ENCODE assay signal across 9 mouse cellular contexts in the genomic region with DNA sequence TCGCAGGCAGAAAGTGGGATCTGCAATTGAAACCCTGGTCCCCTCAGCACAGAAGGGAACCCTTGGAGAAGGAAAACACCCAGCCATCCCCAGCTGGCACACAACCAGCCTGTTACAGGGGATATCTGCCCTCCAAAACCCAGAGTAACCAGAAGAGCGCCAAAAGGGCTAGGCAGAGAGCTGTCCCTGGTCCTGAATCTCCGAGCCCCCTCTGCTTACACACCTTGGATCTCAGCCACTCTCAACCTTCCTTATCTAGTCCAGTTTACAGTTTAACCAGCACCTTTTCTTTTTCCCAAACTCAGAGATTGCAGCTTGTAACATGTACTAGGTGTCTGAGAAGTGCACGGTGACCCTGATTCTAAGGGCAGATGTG.
DNase-seq lines count a peak whose midpoint lies in the region; ATAC-seq and TF ChIP-seq lines count a peak whose summit lies in the region.
"Had no signal": no experiment of that assay in that cellular context is flagged by ENCODE, and none has a peak within 500 bp of the region (broad histone marks: within the 10 kb centered on the region; RNA-seq: fewer than 3 reads in every experiment).

No protein-coding gene starts in this region.

- H3K4me2 ChIP-seq in kidney, embryonic 16.5 days (replicated peaks; ENCODE audit: low read depth, low read length) = no peak overlapping the region
- no peak overlapping the region for H3K4me2 ChIP-seq in myocyte (ENCODE audit: low read depth)
- H3K4me2 ChIP-seq: stomach, embryonic 15.5 days had no signal

- no peak for ATAC-seq in kidney, embryonic 16.5 days (ENCODE audit: low FRiP score, low TSS enrichment)

- H3K4me1 ChIP-seq in kidney, embryonic 16.5 days (ENCODE audit: insufficient read depth, low read length) = peaks cover 7% of the 10 kb centered on the region; the same call in 1 of the 2 replicates
- no peaks in the 10 kb centered on the region for H3K4me1 ChIP-seq in MEL (ENCODE audit: control insufficient read depth in 1 of 2, insufficient read depth in 2 of 2, low read length in 2 of 2)
- H3K4me1 ChIP-seq in kidney, adult 2 months (ENCODE audit: control insufficient read depth, insufficient read depth, low read length) = no peaks in the 10 kb centered on the region

- no peak for TF ChIP-seq CTCF in MEL (IDR thresholded peaks at IDR 0.05 in 2 of 3, conservative IDR thresholded peaks at IDR 0.05 in 1 of 3; ENCODE audit: control insufficient read depth in 1 of 3, insufficient read depth in 1 of 3, low read depth in 2 of 3, low read length in 3 of 3, poor library complexity in 1 of 3, severe bottlenecking in 1 of 3)
- no peak for TF ChIP-seq CTCF in kidney, adult 2 months (conservative IDR thresholded peaks at IDR 0.05; ENCODE audit: insufficient read depth, insufficient read length, low read depth, low read length)

- H3K79me2 ChIP-seq in MEL (ENCODE audit: control insufficient read depth, insufficient read depth, low read length, poor library complexity) (no peaks in the 10 kb centered on the region), myocyte (ENCODE audit: control insufficient read depth, insufficient read depth) (no peaks in the 10 kb centered on the region)

- 18% methylated on average over 4 of the region's 4 CpGs for WGBS in kidney, embryonic 16.5 days
- WGBS in kidney, adult 2 months = 13% methylated on average over 4 of the region's 4 CpGs

- TF ChIP-seq POLR2A in MEL (IDR thresholded peaks at IDR 0.05; ENCODE audit: control insufficient read depth in 1 of 2, insufficient read depth in 1 of 2, low read depth in 1 of 2, low read length in 2 of 2, poor library complexity in 1 of 2) (no peak), myocyte (IDR thresholded peaks at IDR 0.05; ENCODE audit: insufficient read length, low read depth) (no peak)
- no peak for TF ChIP-seq POLR2A in kidney, adult 2 months (IDR thresholded peaks at IDR 0.05; ENCODE audit: low read depth, low read length)

- H3K9ac ChIP-seq in kidney, embryonic 16.5 days (replicated peaks; ENCODE audit: low read length) = no peak overlapping the region
- no peak overlapping the region for H3K9ac ChIP-seq in MEL (ENCODE audit: control insufficient read depth, low read depth, low read length, poor library complexity, severe bottlenecking)
- H3K9ac ChIP-seq: stomach, embryonic 15.5 days had no signal

- peak in 1 of 2 experiments; percentile 25; a peak in 1 of 4 replicates for TF ChIP-seq EP300 in MEL (IDR thresholded peaks at IDR 0.05; ENCODE audit: low read depth in 1 of 2, low read length in 2 of 2)

- no peaks in the 10 kb centered on the region for H3K36me3 ChIP-seq in kidney, embryonic 16.5 days (ENCODE audit: insufficient read depth, low read length)
- H3K36me3 ChIP-seq in MEL (ENCODE audit: control insufficient read depth in 1 of 2, insufficient read depth in 2 of 2, low read length in 2 of 2) = no peaks in the 10 kb centered on the region
- no peaks in the 10 kb centered on the region for H3K36me3 ChIP-seq in myocyte (ENCODE audit: control insufficient read depth, insufficient read depth)
- no peaks in the 10 kb centered on the region for H3K36me3 ChIP-seq in kidney, adult 2 months (ENCODE audit: control insufficient read depth, insufficient read depth, low read length)
- H3K36me3 ChIP-seq: stomach, embryonic 15.5 days had no signal

- peaks cover 17% of the 10 kb centered on the region; the same call in 1 of the 2 replicates for H3K27me3 ChIP-seq in kidney, embryonic 16.5 days (ENCODE audit: insufficient read depth, low read length)
- H3K27me3 ChIP-seq in MEL (ENCODE audit: control insufficient read depth in 1 of 2, insufficient read depth in 2 of 2, low read length in 2 of 2) (peaks cover 3 to 8% of the 10 kb centered on the region in 2 experiments), myocyte (ENCODE audit: control insufficient read depth, insufficient read depth, insufficient read length) (peaks cover 54% of the 10 kb centered on the region)
- H3K27me3 ChIP-seq in kidney, adult 2 months (replicated peaks; ENCODE audit: control insufficient read depth, insufficient read depth, low read length) = no peaks in the 10 kb centered on the region

- H3K4me3 ChIP-seq in kidney, embryonic 16.5 days (ENCODE audit: low read length) = no peak overlapping the region
- H3K4me3 ChIP-seq in MEL (ENCODE audit: control insufficient read depth in 1 of 2, insufficient read depth in 1 of 2, low read depth in 2 of 2, low read length in 2 of 2) = no peak overlapping the region
- H3K4me3 ChIP-seq in myocyte = no peak overlapping the region
- no peak overlapping the region for H3K4me3 ChIP-seq in kidney, adult 2 months (ENCODE audit: insufficient read depth, low read depth, low read length)
- H3K4me3 ChIP-seq: stomach, embryonic 15.5 days had no signal

- H3ac ChIP-seq in myocyte (ENCODE audit: control insufficient read depth, insufficient read length) = no peak overlapping the region

- peak; percentile 77 for DNase-seq in kidney, postnatal 10 days
- peak; percentile 89 for DNase-seq in MEL (ENCODE audit: low read depth, low spot score)
- peak; percentile 29 for DNase-seq in c-Kit-positive CD71-positive TER-119-positive erythroid progenitor cells, embryonic 14.5 days (ENCODE audit: low spot score)
- DNase-seq in frontal cortex, postnatal 25 days (ENCODE audit: low spot score in 2 of 2) = no peak
- no peak for DNase-seq in kidney, adult 2 months
- DNase-seq in cerebellum, adult 9-10 months = no peak

- no peaks in the 10 kb centered on the region for H3K9me3 ChIP-seq in kidney, embryonic 16.5 days (ENCODE audit: low read length)
- H3K9me3 ChIP-seq in MEL (replicated peaks; ENCODE audit: insufficient read depth, low read length) = no peaks in the 10 kb centered on the region
- H3K9me3 ChIP-seq: stomach, embryonic 15.5 days had no signal

- TF ChIP-seq RAD21 in MEL (IDR thresholded peaks at IDR 0.05; ENCODE audit: low read depth, low read length) = no peak

- H3K27ac ChIP-seq in kidney, embryonic 16.5 days (ENCODE audit: low read length) = no peak overlapping the region
- no peak overlapping the region for H3K27ac ChIP-seq in MEL (ENCODE audit: control insufficient read depth, low read depth, low read length)
- no peak overlapping the region for H3K27ac ChIP-seq in kidney, adult 2 months (ENCODE audit: insufficient read depth, low read depth, low read length)
- H3K27ac ChIP-seq: stomach, embryonic 15.5 days had no signal

TF ChIP-seq in MEL, 35 proteins besides CTCF, POLR2A, EP300 and RAD21:
- TF ChIP-seq SIN3A (IDR thresholded peaks at IDR 0.05; ENCODE audit: low read length) (peak; percentile 91), NRF1 (IDR thresholded peaks at IDR 0.05; ENCODE audit: insufficient read depth, low read depth, low read length, poor library complexity, severe bottlenecking) (no peak), ELF1 (IDR thresholded peaks at IDR 0.05; ENCODE audit: low read depth, low read length) (no peak), E2F4 (IDR thresholded peaks at IDR 0.05; ENCODE audit: borderline replicate concordance, low read depth, low read length) (peak; percentile 82; the same call in 1 of the 2 replicates), USF2 (IDR thresholded peaks at IDR 0.05; ENCODE audit: borderline replicate concordance in 1 of 2, insufficient read depth in 1 of 2, low read depth in 1 of 2, low read length in 2 of 2) (no peak), SMC3 (IDR thresholded peaks at IDR 0.05; ENCODE audit: low read depth, low read length) (peak; percentile 16; the same call in 1 of the 2 replicates), CHD2 (IDR thresholded peaks at IDR 0.05; ENCODE audit: low read length) (no peak), GATA1 (IDR thresholded peaks at IDR 0.05; ENCODE audit: low read depth, low read length) (peak; percentile 32), KAT2A (conservative IDR thresholded peaks at IDR 0.05; ENCODE audit: low read depth, low read length) (no peak), MXI1 (IDR thresholded peaks at IDR 0.05; ENCODE audit: low read depth, low read length) (peak; percentile 81), ETS1 (IDR thresholded peaks at IDR 0.05; ENCODE audit: low read depth, low read length) (no peak), TBP (IDR thresholded peaks at IDR 0.05; ENCODE audit: low read depth, low read length) (0 out of 2 replicates have a peak, but pooled peaks have one; percentile 13), NELFE (IDR thresholded peaks at IDR 0.05; ENCODE audit: low read depth, low read length) (no peak)

TF ChIP-seq in myocyte, 11 proteins besides CTCF, POLR2A, EP300 and RAD21:
- TF ChIP-seq MAX (IDR thresholded peaks at IDR 0.05; ENCODE audit: low read depth) = no peak
- TF ChIP-seq POLR2AphosphoS2 (IDR thresholded peaks at IDR 0.05; ENCODE audit: insufficient read length, low read depth) = no peak
- no peak for TF ChIP-seq TCF12 (IDR thresholded peaks at IDR 0.05; ENCODE audit: insufficient read depth, poor library complexity, severe bottlenecking)
- peak; percentile 93 for TF ChIP-seq REST (IDR thresholded peaks at IDR 0.05; ENCODE audit: insufficient read depth, insufficient read length)
TF ChIP-seq in myocyte: peak in this region for 1.

Comparison
In these comparisons a context has a peak if more than half of its experiments do, and no peak if none do; other contexts are left out.
1. DNase-seq: peak in kidney, postnatal 10 days (single experiment), MEL (single experiment) and c-Kit-positive CD71-positive TER-119-positive erythroid progenitor cells, embryonic 14.5 days (single experiment); none in frontal cortex, postnatal 25 days (0 of 2), kidney, adult 2 months (single experiment) and cerebellum, adult 9-10 months (single experiment).